Mouse (Mus musculus) gastrocnemius, adult 18-20 months (tissue): ENCODE results near the gene Ccl7. TPM values are rescaled to one million over a fixed set of nuclear protein-coding genes. Genes with fewer than 3 reads are reported as not detected.

ENCODE experiments used
- DNase-seq: peaks from one replicate; pipeline ENCODE4 v3.0.0; 2021; ENCODE audit warnings: low spot score
- long read RNA-seq, 2 experiments: library from polyadenylated mRNA; stranded (forward); transcript quantifications; one replicate each; pipeline ENCODE4 v2.0.0; 2021
- total RNA-seq, 2 experiments: library from RNA; stranded (reverse); gene quantifications; 2 replicates each; pipeline ENCODE4 v1.2.3; 2021

Gene Ccl7
- 1 to 10 TPM in 1 of 2 experiments, not detected in 1; 1.2 TPM for total RNA-seq
- long read RNA-seq, experiment 1, partial matches to known transcripts = 0 of 1 reads
- long read RNA-seq, experiment 1, other reads (novel, unspliced or antisense) = 0 of 1 reads
- long read RNA-seq, experiment 2 = 0 reads

DNA sequence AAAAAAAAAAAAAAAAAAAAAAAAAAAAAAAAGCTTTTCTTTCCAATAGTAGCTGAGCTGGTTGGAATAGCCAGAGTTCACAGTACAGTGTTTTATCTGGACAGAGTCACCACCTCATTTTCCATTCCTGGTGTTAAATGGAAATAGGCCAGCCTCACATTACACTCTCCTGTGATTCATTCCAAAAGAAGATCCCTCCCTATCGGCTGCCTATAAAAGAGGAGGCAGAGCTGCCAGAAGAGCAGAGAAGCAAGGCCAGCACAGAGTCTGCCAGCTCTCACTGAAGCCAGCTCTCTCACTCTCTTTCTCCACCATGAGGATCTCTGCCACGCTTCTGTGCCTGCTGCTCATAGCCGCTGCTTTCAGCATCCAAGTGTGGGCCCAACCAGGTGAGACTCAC lies at the start of gene Ccl7:
Ccl7 (plus strand) TSS at position 242 of the 400 bp plus-strand sequence.
- peak; percentile 69 for DNase-seq

DNA sequence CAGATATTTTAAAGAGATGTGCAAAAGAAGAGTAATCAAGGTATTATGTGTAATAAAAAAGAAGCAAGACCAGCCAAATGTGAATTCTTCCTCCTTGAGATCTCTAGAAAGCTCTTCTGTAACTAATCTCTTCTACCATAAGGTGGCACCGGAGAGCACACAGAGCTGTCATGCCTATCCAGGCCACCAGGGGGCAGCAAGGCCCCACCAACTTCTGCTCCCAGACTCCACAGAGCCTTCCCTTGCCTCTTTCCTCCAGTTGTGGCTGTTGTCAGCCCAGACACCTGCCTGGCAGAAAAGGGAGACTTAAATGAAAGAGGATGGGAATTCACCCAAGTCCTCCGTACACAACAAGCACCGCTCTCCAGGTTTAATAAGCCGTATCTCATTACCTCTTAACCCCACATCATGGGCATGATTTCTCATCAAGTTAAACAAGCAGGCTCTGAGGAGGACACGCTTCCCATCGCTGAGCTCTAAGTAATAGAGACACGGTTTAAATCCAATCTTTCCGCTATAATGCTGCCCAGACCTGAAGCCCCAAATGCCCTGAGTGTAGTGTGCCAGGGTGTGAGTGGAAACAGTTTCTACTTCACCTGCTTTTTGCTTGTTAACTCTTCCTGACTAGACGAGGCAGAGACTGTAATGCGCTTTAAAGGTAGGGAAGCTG lies 49.2 kb upstream of the Ccl7 start:
- peak; percentile 69 for DNase-seq

DNA sequence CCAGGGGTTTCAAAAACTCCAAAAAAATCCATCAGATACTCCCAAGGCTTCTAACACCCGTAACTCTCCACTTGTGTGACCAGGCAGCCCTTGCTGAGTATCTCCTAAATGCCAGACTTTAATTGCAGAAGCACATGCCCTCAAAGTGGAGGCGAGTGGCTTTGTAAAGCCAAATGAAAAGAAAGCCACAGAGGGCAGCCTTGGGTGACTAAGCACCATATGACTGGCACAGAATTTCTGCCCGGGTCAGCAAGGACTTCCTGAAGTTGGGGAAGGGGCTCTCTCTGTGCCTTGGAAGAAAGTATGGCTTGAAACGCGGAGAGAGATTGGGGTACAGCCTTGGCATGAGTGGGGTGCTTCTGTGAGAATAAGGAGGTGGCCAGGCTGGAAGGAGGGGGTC lies 48.4 kb upstream of the Ccl7 start:
- no peak for DNase-seq

DNA sequence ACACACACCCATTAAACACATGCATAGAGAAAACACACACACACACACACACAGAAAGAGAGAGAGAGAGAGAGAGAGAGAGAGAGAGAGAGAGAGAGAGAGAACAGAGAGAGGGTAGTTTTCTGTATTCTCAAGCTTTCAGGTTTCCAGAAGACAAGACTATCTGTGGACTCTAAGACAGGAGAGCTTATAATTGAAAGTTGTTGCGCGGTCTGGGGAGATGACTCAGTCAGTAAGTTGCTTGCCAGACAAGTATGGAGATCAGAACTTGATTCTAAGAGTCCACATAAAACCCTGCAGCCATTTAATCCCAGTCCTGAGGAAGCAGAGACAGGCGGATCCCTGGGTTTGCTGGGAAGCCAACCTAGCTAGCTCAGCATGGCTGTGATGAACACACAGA lies 46.9 kb upstream of the Ccl7 start:
- no peak for DNase-seq

DNA sequence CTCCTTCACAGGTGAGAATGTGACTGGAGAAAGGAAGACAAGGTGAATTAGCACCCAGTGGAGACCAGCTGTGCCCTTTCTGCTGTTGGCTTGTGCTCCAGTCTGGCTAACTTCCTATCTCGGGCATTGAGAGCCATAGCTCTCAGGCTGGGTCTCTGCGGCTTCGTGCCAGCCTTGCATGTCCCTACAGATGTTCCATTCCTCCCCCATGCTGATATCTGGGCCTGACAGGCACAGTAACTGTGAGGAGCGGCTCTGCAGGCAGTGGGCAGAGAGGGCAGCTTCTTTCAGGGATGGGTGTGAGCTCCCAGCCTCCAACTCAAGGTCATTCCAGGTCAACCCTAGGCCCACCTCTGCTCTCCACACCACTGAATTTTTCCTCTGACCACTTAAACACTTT lies 46.0 kb upstream of the Ccl7 start:
- DNase-seq = no peak

DNA sequence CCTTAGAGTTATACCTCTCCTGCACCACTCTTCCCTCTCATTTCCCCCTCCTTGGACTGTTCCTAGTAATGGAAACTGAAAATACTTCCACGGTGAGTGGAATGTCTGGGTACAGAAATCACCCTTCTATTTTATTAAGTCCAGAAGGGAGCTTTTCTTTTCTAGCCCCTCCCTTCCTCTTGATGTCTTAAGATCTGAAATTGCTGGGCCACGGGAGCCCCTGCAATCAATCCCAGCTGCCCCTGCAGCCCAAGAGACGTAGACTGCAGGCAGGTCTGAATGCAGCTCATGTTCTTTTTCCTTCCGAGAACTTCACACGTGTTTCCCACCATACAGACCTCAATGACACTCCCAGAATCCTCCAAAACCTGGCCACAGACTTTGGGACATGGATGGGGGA lies 44.9 kb upstream of the Ccl7 start:
- DNase-seq = no peak

DNA sequence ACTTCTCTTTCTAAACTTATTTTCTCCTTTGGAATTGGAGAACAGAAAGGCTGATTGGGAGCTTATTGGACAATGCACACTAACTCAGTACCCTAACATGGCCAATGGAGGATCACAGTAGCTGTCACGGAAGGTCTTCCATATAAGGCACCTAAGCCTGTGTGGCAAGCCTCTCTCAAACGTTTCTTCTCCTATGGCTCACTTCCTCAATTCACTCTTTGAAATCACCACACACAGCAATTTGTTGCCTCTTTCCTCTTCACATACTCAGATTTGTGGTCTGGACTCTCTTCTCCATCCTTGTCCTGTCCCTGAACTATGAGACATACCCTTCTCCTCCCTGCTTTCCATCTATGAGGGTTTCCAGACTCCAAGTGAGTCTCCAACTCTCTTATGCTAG lies 40.7 kb upstream of the Ccl7 start:
- DNase-seq = no peak

DNA sequence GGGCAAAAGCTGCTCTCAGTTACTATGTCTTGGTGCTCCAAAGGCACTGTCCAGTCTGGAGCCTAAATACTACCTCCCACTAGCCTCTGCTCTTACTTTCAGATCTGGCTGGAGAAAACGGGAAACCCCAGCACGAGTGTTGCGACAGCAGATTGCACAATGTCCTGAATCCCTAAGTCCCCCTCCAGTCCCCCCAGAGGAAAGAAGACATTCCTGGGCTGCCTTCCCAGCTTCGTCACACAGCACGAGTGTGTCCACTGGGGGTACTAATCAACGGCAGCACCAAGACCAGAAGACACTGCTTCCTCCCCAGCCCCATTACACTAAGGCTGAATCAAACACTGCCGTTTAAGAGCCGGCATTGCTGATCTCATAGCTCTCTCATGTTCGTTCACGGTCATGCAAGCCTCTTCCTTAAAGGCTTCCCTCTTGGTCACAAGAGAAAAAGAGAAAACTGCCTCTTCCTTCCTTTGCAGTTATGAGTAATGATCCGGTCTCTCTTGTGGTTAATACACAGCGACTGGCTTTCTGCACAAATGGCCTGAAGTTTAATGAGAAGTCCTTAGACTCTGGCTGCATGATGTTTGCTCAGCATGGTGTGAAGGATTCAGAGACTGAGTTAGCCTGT lies 38.6 kb upstream of the Ccl7 start:
- peak; percentile 88 for DNase-seq

DNA sequence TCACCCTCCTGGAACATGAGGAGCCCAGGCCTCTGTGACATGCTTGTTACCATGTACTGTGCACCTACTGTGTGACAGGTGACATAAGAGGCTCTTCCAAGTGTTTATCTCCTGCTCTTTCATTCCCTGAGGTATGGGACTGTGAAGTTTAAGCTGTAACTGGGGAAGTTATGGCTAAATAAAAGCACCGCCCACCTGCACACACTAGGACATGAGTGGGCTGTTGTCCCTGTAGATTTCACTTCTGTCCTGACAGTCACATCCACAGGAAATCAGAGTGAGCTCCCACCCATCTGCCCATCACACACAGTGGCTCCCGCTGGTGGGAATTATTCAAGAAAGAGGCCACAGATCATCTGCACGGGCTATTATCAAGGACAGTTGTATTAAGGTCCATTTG lies 35.4 kb upstream of the Ccl7 start:
- DNase-seq = no peak

DNA sequence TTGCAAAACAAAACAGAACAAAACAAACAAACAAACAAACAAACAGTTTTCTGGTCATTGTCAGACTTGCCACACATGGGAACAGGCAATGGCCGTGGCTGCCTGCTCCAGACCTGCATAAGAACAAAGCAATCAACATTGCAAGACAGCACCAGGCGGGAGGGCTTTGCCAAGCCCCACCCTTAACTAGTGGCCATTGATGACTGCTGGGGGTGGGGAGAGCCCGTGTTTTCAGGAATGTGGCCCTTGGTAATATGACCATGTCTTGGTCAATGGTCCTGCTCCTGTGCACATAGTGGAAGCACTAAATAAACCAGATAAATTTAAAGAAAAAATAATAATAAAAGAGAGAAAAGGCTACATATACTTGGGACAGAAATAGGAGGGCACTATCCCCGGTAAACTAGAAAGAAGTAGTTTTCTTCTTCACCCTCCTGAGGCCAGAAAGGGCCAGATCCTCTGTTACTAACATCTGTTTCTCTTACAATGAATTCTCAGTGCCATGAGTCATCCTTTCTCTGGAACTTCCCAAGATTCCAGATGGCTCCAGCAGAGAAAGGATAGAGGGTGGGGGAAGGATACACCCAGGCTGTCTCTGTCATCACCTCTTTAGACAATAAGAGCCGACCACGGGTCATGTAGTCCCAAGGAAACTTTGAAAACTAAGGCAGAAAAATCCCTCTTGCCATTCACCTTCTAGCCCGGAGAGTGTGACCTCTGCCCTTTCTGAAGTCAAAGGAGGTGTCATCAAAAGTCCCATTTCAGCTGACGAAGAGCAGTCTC lies 33.9 kb upstream of the Ccl7 start:
- DNase-seq = peak; percentile 61

DNA sequence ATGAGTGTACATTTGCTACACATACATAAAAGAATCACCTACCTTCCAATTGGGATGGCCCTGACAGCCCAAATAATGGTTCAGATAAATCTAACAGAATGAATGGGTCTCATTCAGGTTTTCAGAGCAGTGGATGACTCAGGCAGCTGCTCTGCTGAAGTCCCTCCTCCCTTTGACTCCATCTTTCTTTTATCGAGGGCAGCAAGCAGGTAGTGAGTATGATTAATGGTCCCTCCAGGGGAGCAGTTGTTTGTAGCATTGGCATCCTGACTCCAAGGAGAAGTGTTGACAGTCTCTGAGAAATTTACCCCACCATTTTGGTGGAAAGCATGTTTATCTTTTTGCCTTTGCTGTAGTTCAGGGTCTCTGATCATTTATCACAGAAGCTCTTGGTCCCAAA lies 31.8 kb upstream of the Ccl7 start:
- DNase-seq = no peak

DNA sequence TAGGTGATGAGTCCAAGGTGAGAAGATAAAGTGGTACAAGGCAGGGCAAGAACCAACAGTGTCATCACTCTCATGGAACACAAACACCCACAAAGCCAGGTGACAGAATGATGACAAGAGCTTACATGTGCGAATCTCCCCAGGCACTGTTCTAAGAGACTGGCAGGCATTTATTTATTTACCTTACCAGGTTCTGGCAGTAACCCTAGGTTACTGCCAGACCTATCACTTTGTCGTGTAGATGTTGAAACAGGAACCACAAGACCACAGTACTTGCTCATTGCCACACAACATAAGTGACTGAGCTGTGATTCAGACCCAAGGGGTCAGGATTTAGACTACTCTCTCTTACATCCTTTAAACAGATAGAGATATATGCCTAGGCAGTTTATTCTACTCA lies 30.4 kb upstream of the Ccl7 start:
- no peak for DNase-seq

DNA sequence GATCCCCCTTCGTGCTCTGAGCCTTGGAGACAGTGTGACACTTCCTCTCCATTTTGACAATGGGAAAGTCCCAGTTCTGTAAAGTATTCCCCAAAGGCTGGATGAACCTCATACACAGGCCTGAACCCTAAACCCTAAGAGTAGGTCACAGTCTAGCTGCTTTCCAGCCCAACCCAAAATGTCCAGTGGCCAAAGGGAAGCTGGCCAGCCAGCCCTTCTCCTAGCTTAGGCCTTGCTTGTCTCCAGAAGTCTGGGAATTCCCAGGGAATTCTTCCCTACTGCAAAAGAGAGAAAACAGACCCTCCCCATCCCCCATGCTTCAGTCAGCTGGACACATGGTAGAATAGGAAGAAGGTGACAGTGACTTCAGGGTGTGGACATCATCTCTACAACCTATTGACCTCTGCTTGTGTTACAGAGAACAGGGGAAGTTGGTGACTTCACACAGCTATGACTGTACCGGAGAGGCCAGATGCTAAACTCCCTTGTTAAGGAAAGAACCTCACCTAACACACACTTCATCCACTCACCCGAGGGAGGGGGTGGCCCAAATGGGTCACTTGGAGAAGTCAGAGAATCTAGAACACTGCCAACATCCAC lies 29.2 kb upstream of the Ccl7 start:
- DNase-seq = peak; percentile 45

DNA sequence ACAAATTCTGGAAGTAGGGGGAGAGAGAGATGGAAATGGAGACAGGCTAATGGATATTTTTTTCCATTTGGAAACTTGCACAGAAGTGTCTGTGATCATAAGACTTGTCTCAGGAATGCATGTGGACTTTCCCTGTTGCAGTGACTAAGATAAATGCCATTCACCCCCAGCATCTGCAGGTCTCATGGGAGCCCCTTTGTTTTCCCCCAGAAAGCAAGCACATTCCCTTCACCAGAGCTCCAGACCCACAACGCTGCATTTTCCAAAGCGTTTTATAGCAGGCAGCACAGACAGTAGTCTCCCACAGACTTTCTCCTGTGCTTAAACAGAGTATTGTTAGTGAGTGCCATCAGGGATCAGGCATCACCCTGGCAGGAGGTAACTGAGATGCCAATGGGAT lies 26.1 kb upstream of the Ccl7 start:
- no peak for DNase-seq

DNA sequence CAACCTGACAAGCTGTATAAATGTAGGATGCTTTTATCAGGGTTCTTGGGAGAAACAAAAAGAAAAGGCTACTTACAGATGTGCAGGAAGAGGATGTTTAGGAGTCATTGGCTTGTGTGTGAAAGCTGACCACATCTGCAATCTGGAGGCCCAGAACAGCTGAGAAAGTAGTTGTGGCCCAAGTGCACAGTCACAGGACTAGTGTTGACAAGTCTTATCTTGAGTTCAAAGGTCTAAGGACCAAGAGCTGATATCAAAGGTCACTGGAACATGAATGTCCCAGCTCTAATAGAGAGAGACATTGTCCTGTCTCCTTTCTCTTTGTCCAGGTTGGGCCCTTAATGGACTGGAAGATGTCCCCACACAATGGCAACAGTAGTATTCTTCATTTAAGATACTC lies 25.7 kb upstream of the Ccl7 start:
- DNase-seq = no peak

DNA sequence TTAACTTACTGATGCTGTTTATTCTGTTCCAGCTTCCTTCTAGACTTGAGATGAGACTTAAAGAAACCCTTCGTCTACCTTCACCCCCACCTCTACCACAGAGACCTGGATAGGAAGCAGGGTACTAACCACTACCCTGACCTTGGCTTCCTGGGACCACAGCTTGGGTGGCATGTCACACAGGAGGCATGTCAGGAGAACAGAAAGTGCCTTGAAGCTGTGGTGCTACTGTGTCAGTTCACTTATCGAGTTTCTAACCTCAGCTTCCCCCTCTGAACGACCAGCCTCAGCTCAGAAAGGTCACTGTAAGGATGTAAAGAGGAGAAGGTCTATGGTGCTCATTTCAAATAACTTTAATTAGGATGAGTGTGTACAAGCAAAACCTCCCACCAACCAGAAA lies 24.1 kb upstream of the Ccl7 start:
- DNase-seq = no peak

DNA sequence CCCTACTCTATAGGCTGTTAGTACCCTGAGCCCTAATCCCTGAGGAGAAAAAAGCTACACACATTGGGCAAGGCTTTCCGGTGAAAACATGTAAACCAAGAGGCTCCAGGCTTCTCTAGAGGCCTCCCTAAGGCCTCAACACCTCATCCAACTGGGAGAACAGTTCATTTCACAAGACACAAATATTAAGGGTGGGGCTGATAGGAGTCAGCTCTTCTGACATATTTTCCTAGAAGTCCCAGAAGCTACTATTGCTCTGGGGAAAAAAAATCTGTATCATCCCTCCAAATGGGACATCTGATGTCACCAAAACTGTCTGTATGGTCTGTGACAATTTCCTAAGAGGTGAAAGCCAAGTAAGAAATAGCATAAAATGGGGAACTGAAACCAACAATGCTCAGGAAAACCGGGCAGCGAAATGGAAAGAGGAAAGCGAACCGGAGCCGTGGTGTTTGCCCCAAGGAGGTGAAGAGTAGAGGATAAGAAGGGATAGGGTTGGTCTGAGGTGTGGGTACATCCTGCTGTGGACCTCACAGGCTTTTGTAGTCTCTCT lies 22.9 kb upstream of the Ccl7 start:
- no peak for DNase-seq

DNA sequence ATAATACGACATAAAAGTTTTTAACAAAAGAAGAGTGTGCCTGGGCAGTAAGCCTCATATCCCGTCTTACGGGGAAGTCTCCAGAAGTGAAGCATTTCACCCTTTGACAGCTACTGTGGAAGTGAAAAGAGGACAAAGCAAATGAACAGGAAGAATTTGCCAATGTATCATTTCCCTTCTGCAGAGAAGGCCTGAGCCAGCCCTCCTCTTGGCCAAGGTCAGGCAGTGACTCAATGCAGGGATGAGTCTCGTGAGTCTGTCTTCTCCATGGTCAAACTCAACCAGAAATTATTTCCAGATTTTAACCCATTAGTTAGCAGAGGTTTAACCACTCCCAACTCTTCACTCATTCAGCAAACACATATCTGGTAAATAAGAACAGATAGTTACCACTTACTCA lies 21.7 kb upstream of the Ccl7 start:
- no peak for DNase-seq

DNA sequence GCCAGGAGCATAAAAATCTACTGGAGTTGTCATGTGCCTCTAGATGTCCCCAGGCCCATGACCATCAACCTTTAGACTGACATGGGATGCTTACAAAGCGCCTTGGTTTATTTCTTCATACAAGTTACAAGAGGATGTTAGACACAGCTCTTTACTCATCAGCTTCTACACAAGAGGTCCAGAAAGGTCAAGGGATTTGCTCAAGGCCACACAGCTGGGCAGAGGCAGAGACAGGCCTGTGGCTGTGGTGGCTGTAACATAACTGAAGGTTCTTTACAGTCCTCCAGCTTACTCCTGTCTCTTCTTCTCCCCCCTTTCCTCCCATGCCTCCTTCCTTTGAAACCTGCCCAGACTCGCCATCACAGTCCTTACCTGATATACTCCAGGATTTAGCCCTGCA lies 15.3 kb upstream of the Ccl7 start:
- no peak for DNase-seq

DNA sequence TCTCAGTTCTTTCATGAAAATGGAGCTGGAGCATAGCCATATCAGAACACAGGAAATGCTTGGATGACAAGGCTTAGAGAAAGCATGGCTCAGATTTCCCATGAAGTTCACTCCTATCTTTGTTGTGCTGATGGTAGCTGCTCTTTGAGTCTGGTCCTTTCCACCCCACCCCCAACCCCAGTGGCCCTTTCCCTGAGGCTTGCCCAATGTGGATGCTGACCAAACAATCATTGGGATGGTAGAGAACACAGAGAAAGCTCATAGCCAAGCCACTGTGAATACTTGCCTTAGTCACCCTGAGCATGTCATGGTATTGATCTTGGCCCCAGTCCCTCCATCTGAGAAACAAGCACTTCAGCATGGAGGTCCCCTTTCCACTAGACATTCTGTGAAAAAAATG lies 13.4 kb upstream of the Ccl7 start:
- no peak for DNase-seq

DNA sequence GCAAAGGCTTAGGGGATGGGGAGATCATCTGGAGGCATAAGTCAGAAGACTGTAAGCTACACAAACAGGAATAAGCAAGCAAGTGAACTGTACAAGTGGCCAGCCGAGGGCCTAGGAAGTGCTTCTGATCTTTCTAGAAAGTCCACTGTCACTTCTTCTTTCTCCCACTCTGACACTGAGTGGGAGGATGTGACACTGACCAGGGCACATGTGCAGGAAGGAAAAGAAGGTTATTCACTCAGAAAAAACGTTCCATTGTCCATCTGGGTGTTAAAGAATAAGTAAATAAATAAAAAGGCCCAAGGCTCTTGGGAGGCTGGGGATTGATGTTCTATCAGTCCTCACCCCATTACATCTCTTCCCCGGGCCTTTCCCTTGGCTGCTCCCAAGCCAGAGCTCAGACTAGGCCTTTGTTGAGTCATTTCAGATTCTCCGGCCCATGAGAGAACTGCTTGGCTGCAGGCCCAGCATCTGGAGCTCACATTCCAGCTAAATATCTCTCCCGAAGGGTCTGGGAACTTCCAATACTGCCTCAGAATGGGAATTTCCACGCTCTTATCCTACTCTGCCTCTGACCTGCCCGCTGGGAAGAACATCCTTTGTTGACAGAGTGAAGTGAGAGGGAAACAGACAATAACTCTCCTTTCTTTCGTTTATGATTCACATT lies 12.7 kb upstream of the Ccl7 start:
- peak; percentile 87 for DNase-seq
